Mouse (Mus musculus) mesoderm, embryonic 11.5 days (tissue): ENCODE measurements at regions not wholly inside any gene's neighbourhood (a gene's known extent, or its start where the extent isn't known, plus 50 kb on each side); places are given as distances from the start of the nearest gene placed in this dataset.
"Not testable (repeated sequence)": the region's sequence is repeated elsewhere in the genome, so short reads cannot be mapped to it uniquely, and the experiment has no call there.

Experiments used
- DNase-seq: peaks from one replicate; pipeline ENCODE4 v3.0.0-alpha.2; 2012; ENCODE audit warnings: low read depth, low spot score

DNA sequence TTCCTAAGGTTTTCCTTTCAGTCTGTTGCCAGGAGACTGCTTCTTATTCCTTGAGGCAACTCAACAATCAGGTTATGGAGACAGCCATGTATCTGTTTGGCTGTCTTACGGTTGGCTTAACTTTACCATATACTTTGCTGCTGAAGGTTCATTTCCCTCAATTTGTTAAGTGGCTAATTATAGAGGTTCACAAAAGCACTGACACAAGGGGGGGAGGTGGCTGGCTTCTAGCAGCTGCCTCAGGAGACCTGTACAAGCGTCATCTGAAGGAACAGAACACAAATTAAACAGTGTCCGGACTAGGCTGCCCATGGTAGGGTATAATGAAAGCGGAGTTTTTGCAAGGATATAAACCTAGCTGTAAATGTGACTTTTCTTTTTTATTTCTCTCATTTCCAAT is 305.0 kb upstream of the Rnf219 start:
- DNase-seq, result no peak

GRCm38 (mm10) chr14:104824926-104825325 is 302.5 kb upstream of the Rnf219 start:
- DNase-seq, result peak; percentile 32

GRCm38 (mm10) chr14:104824224-104824623 is 301.8 kb upstream of the Rnf219 start:
- DNase-seq, result no peak

- DNase-seq, result no peak
These were observed 299.6 kb upstream of the Rnf219 start for GRCm38 (mm10) chr14:104821903-104822573.

DNA sequence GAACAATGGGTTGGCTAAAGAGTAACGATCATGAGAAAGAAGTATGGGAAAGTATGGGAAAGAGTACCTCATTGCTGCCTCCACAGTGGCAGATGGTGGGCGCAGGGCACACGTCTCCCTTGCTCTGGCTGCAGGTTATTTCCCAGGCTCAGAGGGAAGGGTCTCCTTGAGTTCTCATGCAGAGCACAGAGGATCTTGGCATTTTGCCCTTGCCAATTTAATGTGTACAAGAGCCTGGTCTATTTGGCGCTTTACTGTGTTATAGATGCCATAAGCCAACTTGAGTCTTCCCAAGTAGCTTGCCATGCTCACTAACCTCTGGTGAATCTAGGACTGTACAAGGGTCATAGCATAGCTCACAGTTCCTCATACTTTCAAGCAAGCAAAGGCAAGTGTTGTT is 296.7 kb upstream of the Rnf219 start:
- no peak for DNase-seq

DNA sequence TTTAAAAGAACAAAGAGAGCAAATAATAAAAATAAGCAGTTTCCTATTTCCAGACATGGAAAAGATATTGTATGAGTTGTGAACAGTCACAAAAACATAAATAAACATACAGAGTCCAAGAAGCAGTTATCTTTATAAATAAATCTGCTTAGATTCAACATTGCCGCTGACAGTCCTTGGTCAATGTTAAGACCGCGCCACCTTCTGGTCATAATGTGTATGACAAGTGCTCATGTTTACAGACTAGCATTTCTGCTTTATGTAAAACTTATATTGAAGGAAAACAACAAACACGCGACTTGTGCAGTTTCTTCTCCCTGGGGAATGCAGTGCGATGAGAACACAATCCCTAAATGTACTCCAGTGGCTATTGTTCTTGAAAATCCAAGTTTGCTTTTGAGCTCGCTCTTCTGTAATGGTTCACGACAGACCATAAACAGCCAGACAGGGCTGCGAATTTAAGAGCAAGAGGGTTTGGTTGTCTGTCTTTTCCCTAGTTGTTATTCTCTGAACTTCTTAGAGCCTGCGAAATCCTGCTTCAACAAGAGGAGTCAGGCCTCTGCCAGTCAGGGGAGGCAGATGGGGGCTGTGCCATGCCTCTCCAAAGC is 291.6 kb upstream of the Rnf219 start:
- peak; percentile 79 for DNase-seq

DNA sequence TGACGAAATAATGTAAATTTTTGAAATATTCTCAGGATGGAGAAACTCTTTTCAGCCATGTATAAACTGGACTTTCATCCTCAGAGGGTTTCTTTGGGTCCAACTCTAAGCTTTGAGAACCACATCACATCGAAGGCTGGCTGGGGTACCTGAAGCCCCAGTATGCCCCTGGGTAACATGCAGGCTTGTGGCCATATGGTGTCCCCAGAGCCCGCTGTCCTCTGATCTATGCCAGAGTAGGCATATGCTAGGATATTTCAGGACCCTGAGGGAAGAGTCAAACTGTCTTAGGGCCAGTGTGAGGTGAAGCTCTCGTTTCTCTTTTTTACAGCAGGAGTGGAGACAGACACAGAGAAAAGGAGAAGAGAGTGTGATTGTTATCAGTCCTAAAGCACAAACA is 289.6 kb upstream of the Rnf219 start:
- DNase-seq, result no peak

DNA sequence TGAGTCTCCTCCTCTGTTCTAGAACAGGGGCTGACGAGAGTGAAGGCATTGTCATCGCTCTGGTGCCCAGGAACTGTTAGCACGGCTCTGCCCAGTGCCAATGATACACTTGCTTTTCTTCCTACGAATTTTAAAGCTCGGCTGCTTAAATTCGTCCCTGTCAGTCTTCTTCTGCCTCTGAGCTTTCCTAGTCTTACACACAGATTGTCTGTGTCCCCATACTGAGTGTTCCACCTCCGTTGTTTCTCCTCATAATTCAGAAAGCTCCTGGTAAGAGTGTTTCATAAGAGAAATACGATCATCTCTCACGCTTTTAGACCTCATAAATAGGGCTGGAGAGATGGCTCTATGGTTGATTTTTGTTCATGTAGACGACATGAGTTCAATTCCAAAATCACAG is 282.9 kb upstream of the Rnf219 start:
- no peak for DNase-seq

DNA sequence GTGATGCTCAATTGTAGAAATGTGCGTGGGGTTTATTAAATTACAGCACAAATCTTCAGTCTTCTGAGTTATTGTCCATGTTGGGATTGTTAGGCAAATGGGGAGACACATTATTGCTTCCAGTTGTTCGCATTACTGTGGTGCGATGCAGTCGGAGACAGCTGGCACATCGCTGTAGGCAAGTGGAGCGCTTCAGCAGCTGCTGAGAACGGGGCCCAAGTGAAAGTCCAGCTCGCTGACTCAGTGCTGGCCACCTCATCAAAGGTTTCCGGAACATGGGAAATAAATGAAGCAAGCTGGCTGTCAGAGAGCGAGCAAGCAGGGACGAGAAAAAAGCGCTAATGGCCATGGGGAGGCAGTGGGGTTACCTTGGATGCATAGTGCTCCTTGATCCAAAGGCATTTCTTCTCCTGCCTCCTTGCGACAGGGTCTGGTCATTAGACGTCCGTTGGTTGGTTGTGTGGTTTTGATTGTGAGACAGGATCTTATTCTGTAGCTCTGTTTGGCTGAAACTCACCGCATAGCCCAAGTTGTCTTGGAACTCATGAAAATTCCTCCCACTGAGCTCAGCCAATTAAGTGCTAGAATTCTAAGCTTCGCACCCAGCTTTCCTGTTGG is 274.0 kb upstream of the Rnf219 start:
- DNase-seq, result peak; percentile 63

DNA sequence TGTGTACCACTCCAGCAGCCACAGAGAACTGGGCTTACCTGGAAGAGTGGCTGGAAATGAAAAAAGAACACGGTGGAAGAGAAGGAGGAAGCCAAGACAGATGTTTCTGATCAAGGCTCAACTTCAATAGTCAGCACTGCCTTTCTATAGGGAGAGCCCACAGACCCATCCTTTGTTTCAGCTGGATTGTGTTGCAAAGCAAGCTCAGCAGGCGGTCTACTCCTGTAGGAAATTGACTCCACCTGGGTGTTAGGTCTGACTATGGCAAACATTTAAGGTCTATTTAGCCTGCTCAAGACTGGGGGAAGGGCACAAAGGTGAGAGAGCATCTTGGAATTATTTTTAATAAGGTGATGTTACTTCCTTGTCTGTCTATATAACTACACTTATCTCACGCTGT is 266.9 kb upstream of the Rnf219 start:
- DNase-seq, result peak; percentile 23

DNA sequence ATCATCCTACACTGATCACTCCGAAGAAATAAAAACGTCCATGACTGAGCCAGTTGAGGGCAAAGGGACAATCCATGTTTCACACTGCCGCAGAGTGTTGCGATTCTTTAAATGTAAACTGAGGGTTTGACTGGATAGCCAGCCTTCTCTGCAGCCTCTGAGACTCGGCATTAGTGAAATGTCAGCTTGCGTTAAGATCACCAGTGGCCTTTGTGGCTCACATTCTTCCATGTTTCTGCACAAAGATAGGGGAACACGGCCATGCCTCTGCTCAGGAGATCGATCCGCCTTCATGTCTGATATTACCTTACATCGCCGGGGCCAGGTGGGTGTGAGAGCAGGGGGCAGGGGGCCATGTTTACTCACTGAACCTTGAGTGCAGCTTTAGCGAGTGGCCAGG is 262.6 kb upstream of the Rnf219 start:
- no peak for DNase-seq

DNA sequence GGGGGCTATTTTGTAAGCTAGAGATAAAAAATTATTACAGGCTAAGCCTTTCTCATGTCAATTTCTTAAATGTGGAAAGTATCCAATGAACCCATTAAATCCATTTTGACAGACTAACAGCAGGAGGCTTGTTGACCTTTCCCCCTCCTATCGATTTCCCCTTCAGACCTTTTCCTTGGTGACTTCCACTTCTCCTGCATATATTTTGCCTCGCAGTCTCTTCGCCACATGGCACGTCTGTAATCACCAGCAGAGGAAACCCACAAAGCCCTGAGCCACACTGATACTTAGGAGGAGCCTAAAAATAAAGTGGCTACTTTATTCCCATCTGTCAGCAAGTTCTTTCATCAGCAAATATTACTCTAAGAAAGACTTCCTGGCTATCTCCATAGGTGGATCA is 247.5 kb upstream of the Rnf219 start:
- peak; percentile 39 for DNase-seq

DNA sequence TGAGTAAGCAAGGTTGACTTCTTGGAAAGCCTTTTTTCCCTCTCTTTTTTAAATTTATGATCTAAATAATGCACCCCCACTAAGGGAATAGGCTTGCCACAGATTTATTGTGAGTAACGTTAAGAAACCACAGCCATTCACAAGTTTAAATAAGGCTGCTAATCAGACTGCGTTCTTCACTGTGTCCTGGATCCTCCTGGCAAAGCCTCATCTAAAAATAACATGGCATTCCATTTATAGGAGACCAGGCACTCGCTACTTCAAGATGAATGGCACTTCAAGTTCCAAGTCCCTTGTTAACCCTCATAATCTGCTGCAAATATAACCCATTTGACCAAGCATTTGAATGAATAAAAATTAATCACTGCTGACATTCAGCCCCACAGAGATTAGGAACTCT is 211.8 kb upstream of the Rnf219 start:
- DNase-seq, result no peak

GRCm38 (mm10) chr14:104732036-104732435 is 209.6 kb upstream of the Rnf219 start:
- DNase-seq, result no peak

GRCm38 (mm10) chr14:104731319-104731995 is 209.0 kb upstream of the Rnf219 start:
- no peak for DNase-seq

- not testable (repeated sequence) for DNase-seq
These were observed 193.2 kb upstream of the Rnf219 start for GRCm38 (mm10) chr14:104715651-104716050.

DNA sequence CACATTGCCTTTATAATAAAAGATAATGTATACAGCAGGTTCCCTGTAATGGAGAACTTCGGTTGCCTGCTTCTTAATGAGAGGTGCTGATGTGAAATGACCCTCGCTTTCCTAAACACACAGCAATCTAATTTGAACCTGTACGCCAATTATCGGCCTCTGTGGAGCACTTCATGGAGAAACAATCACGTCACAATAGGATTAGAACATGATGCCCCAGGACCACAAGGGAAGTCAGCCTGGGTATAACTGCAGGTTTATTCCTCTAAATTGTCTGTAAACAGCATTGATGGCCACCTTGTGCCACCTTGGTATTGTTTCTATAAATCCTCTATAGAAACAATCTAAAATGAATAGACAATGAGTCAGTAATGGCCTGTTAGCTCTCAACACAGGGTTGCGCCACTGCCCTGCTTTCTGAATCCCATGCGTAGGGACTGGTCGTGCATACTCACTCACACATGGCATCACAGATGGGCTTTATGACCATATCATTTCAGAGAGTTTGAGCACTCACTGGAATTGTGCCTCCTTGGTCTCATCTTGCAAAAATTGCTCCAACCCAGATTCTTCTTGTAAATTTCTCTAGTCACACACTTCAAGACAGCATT is 179.9 kb upstream of the Rnf219 start:
- no peak for DNase-seq

GRCm38 (mm10) chr14:104698962-104699361 is 176.5 kb upstream of the Rnf219 start:
- DNase-seq, result no peak

- no peak for DNase-seq
These were observed 172.7 kb upstream of the Rnf219 start for GRCm38 (mm10) chr14:104695101-104695500.

GRCm38 (mm10) chr14:104694174-104694803 is 171.8 kb upstream of the Rnf219 start:
- DNase-seq, result no peak

DNA sequence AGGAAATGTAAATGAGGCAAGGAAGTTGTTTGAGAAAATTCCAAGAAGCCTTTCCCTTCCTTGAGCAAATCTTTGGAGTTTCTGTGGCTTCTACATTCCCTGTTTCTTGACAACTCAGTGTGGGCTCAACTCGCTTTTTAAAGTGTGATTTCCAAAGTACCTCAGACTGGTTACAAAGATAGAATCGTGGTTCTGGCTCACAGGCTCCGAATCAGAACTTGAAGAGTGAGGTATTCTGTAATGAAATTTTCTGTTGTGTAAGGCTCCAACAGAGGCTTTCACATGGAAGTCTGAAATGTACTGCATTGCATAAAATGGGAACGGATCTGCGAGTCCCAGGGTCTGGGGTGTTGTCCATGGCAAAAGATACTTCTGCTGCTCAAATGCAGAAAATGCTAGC is 170.2 kb upstream of the Rnf219 start:
- DNase-seq, result no peak

- no peak for DNase-seq
These were observed 166.0 kb upstream of the Rnf219 start for GRCm38 (mm10) chr14:104688440-104688839.
